20 mouse cellular contexts compared by ENCODE assay signal in the genomic region with DNA sequence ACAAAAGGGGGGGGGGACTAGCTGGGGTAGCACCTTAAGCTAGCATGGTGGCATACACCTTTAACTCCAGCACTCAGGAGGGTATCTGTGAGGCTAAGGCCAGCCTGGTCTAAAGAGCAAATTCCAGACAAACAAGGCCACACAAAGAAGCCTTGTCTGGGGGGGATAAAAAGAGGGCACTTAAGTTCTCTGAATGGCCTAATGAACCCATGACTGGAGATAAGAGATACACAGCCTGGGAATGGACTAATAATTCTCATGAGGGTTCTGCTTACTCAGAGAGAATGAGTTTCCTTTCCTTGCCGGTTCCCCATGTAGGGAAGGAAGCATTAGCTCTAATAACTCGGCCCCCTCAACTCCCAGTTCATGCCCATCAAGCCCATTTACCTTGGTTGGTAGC. TPM values are rescaled to one million over a fixed set of nuclear protein-coding genes. Genes with fewer than 3 reads are reported as not detected.
A peak's percentile ranks its signal among the peaks of the same experiment; 100 is the strongest.
DNase-seq lines count a peak whose midpoint lies in the region; ATAC-seq and TF ChIP-seq lines count a peak whose summit lies in the region.
"Had no signal": no experiment of that assay in that cellular context is flagged by ENCODE, and none has a peak within 500 bp of the region (broad histone marks: within the 10 kb centered on the region; RNA-seq: fewer than 3 reads in every experiment).

No protein-coding gene starts in this region.

- H3K27ac ChIP-seq in lung, embryonic 14.5 days (ENCODE audit: low read depth), result peak overlapping the region; percentile 1; the same call in 1 of the 2 replicates
- H3K27ac ChIP-seq in intestine, embryonic 15.5 days, result peak overlapping the region; percentile 71
- no peak overlapping the region for H3K27ac ChIP-seq in stomach, embryonic 15.5 days
- no peak overlapping the region for H3K27ac ChIP-seq in cerebellum, adult 2 months (ENCODE audit: insufficient read depth, low read length)
- no peak overlapping the region for H3K27ac ChIP-seq in heart, adult 2 months
- H3K27ac ChIP-seq: embryonic facial prominence, embryonic 12.5 days; heart, embryonic 15.5 days; hindbrain, embryonic 13.5 days had no signal

- WGBS in lung, embryonic 14.5 days, result 48% methylated on average over 2 of the region's 2 CpGs
- WGBS in lung, adult 2 months, result 67% methylated on average over 2 of the region's 2 CpGs
- WGBS in intestine, embryonic 15.5 days, result 32% methylated on average over 2 of the region's 2 CpGs
- 57% methylated on average over 2 of the region's 2 CpGs for WGBS in stomach, embryonic 15.5 days
- 80% methylated on average over 2 of the region's 2 CpGs for WGBS in cerebellum, adult 2 months
- 23% methylated on average over 2 of the region's 2 CpGs for WGBS in heart, adult 2 months

- no peaks in the 10 kb centered on the region for H3K9me3 ChIP-seq in lung, embryonic 14.5 days (ENCODE audit: low read depth, low read length)
- no peaks in the 10 kb centered on the region for H3K9me3 ChIP-seq in E14TG2a.4 (ENCODE audit: low read length)
- H3K9me3 ChIP-seq in intestine, embryonic 15.5 days, result no peaks in the 10 kb centered on the region
- no peaks in the 10 kb centered on the region for H3K9me3 ChIP-seq in stomach, embryonic 15.5 days
- H3K9me3 ChIP-seq: embryonic facial prominence, embryonic 12.5 days; G1E; heart, embryonic 15.5 days; hindbrain, embryonic 13.5 days had no signal

- intact Hi-C loops in heart, adult 2 months (cut with DNase I), result no loop called here

- TF ChIP-seq EP300 in heart, adult 2 months (IDR thresholded peaks at IDR 0.05; ENCODE audit: insufficient read depth, low read depth, low read length), result no peak

- peaks cover 100% of the 10 kb centered on the region for H3K36me3 ChIP-seq in lung, embryonic 14.5 days (ENCODE audit: insufficient read depth)
- H3K36me3 ChIP-seq in E14TG2a.4 (ENCODE audit: insufficient read depth, low read length), result peaks cover 79% of the 10 kb centered on the region
- peaks cover 67% of the 10 kb centered on the region for H3K36me3 ChIP-seq in intestine, embryonic 15.5 days
- peaks cover 68% of the 10 kb centered on the region for H3K36me3 ChIP-seq in stomach, embryonic 15.5 days
- no peaks in the 10 kb centered on the region for H3K36me3 ChIP-seq in heart, adult 2 months (ENCODE audit: control insufficient read depth, insufficient read depth, low read length)

- no peaks in the 10 kb centered on the region for H3K79me2 ChIP-seq in heart, adult 2 months (replicated peaks; ENCODE audit: control insufficient read depth, insufficient read depth, low read length)

- no peak for DNase-seq in lung, embryonic 14.5 days
- DNase-seq in lung, adult 2 months, result no peak
- no peak for DNase-seq in cerebellum, adult 2 months
- DNase-seq in heart, adult 2 months, result no peak
- DNase-seq: adrenal gland, adult 8-10 months; adrenal gland, postnatal 36 days; cerebellum, adult 9-10 months; cerebellum, postnatal 25 days; gastrocnemius, postnatal 10 days; heart, adult 18-20 months; heart, postnatal 14 days had no signal

- no peak overlapping the region for H3K4me3 ChIP-seq in lung, embryonic 14.5 days (ENCODE audit: low read depth, low read length)
- no peak overlapping the region for H3K4me3 ChIP-seq in lung, adult 2 months (replicated peaks; ENCODE audit: extremely low read depth, low read depth, low read length)
- 0 out of 2 replicates have a peak overlapping the region, but pooled peaks have one; percentile 13 for H3K4me3 ChIP-seq in E14TG2a.4 (replicated peaks; ENCODE audit: low read length)
- no peak overlapping the region for H3K4me3 ChIP-seq in intestine, embryonic 15.5 days (replicated peaks)
- H3K4me3 ChIP-seq in stomach, embryonic 15.5 days (replicated peaks), result no peak overlapping the region
- no peak overlapping the region for H3K4me3 ChIP-seq in cerebellum, adult 2 months (replicated peaks; ENCODE audit: insufficient read depth, low read depth, low read length)
- H3K4me3 ChIP-seq in heart, adult 2 months, result no peak overlapping the region
- H3K4me3 ChIP-seq: embryonic facial prominence, embryonic 12.5 days; heart, embryonic 15.5 days; hindbrain, embryonic 13.5 days had no signal

- H3K9ac ChIP-seq in lung, embryonic 14.5 days, result no peak overlapping the region
- H3K9ac ChIP-seq in intestine, embryonic 15.5 days, result no peak overlapping the region
- H3K9ac ChIP-seq in stomach, embryonic 15.5 days, result no peak overlapping the region
- H3K9ac ChIP-seq in heart, adult 2 months (ENCODE audit: low read depth, low read length), result no peak overlapping the region
- H3K9ac ChIP-seq: embryonic facial prominence, embryonic 12.5 days; heart, embryonic 15.5 days; hindbrain, embryonic 13.5 days had no signal

- no peak for TF ChIP-seq CTCF in lung, embryonic 14.5 days (IDR thresholded peaks at IDR 0.05; ENCODE audit: low read depth)
- TF ChIP-seq CTCF in lung, adult 2 months (IDR thresholded peaks at IDR 0.05; ENCODE audit: insufficient read depth, low read length), result no peak
- no peak for TF ChIP-seq CTCF in E14TG2a.4 (conservative IDR thresholded peaks at IDR 0.05; ENCODE audit: low read length)
- no peak for TF ChIP-seq CTCF in cerebellum, adult 2 months (IDR thresholded peaks at IDR 0.05; ENCODE audit: borderline replicate concordance, insufficient read depth, low read depth, low read length)
- TF ChIP-seq CTCF in heart, adult 2 months (IDR thresholded peaks at IDR 0.05), result no peak

- no peak for ATAC-seq in lung, embryonic 14.5 days (ENCODE audit: insufficient read depth)
- peak; percentile 83 for ATAC-seq in intestine, embryonic 15.5 days
- peak; percentile 32; the same call in 1 of the 2 replicates for ATAC-seq in stomach, embryonic 15.5 days (ENCODE audit: insufficient read depth, low FRiP score, low read depth)
- ATAC-seq: forebrain, embryonic 16.5 days had no signal

- no peak for TF ChIP-seq POLR2A in lung, adult 2 months (IDR thresholded peaks at IDR 0.05; ENCODE audit: borderline replicate concordance, extremely low read depth, low read depth, low read length)
- no peak for TF ChIP-seq POLR2A in cerebellum, adult 2 months (IDR thresholded peaks at IDR 0.05; ENCODE audit: borderline replicate concordance, insufficient read depth, low read length)
- no peak for TF ChIP-seq POLR2A in heart, adult 2 months (IDR thresholded peaks at IDR 0.05; ENCODE audit: insufficient read depth, low read depth, low read length)

- H3K27me3 ChIP-seq in lung, embryonic 14.5 days (ENCODE audit: insufficient read depth, low read length), result no peaks in the 10 kb centered on the region
- no peaks in the 10 kb centered on the region for H3K27me3 ChIP-seq in E14TG2a.4 (ENCODE audit: insufficient read depth, low read length)
- no peaks in the 10 kb centered on the region for H3K27me3 ChIP-seq in intestine, embryonic 15.5 days (replicated peaks)
- H3K27me3 ChIP-seq in stomach, embryonic 15.5 days (replicated peaks), result no peaks in the 10 kb centered on the region
- H3K27me3 ChIP-seq in cerebellum, adult 2 months (ENCODE audit: control insufficient read depth, insufficient read depth, low read length), result no peaks in the 10 kb centered on the region
- H3K27me3 ChIP-seq in heart, adult 2 months (ENCODE audit: control insufficient read depth, insufficient read depth, low read length), result no peaks in the 10 kb centered on the region
- H3K27me3 ChIP-seq: embryonic facial prominence, embryonic 12.5 days; heart, embryonic 15.5 days had no signal

- 0 out of 2 replicates have a peak, but pooled peaks cover 1% of the 10 kb centered on the region for H3K4me1 ChIP-seq in lung, embryonic 14.5 days (ENCODE audit: insufficient read depth)
- no peaks in the 10 kb centered on the region; the same call in 1 of the 2 replicates for H3K4me1 ChIP-seq in lung, adult 2 months (ENCODE audit: control insufficient read depth, insufficient read depth, low read length)
- H3K4me1 ChIP-seq in E14TG2a.4 (replicated peaks; ENCODE audit: low read depth, low read length), result peaks cover 80% of the 10 kb centered on the region
- H3K4me1 ChIP-seq in intestine, embryonic 15.5 days (replicated peaks), result peaks cover 14% of the 10 kb centered on the region
- H3K4me1 ChIP-seq in stomach, embryonic 15.5 days, result 0 out of 2 replicates have a peak, but pooled peaks cover 6% of the 10 kb centered on the region
- H3K4me1 ChIP-seq in cerebellum, adult 2 months (ENCODE audit: control insufficient read depth, insufficient read depth, low read length), result peaks cover under 1% of the 10 kb centered on the region; the same call in 1 of the 2 replicates
- H3K4me1 ChIP-seq in heart, adult 2 months (ENCODE audit: control insufficient read depth, insufficient read depth, low read length), result no peaks in the 10 kb centered on the region

- H3K4me2 ChIP-seq in lung, embryonic 14.5 days, result no peak overlapping the region
- no peak overlapping the region for H3K4me2 ChIP-seq in intestine, embryonic 15.5 days (replicated peaks)
- no peak overlapping the region for H3K4me2 ChIP-seq in stomach, embryonic 15.5 days
- H3K4me2 ChIP-seq: embryonic facial prominence, embryonic 12.5 days; heart, embryonic 11.5 days; heart, embryonic 15.5 days; hindbrain, embryonic 13.5 days had no signal

RNA-seq across cellular contexts. Expression of gene Tmem208, which starts 6.4 kb away (rescaled TPM):
- polyA plus RNA-seq in lung, embryonic 14.5 days (2014; fragmentation: Nextera tagmentation; extraction: Ambion mirVana), result 108 and 115 TPM in 2 replicates
- 86.2 and 104 TPM in 2 replicates for polyA plus RNA-seq in lung, adult 2 months (2012; rRNA removed)
- 128 and 151 TPM in 2 replicates for polyA plus RNA-seq in intestine, embryonic 15.5 days (2015; fragmentation: Nextera tagmentation; extraction: Ambion mirVana)
- polyA plus RNA-seq in stomach, embryonic 15.5 days (2015; fragmentation: Nextera tagmentation; extraction: Ambion mirVana), result 131 and 132 TPM in 2 replicates
- 106 and 110 TPM in 2 replicates for polyA plus RNA-seq in cerebellum, adult 2 months (2012; rRNA removed)
- 10 to 100 TPM; 24.1 to 26.6 TPM for total RNA-seq in heart, adult 2 months (2021)
- polyA plus RNA-seq in heart, adult 2 months (2012; rRNA removed), result 43.6 and 51.9 TPM in 2 replicates

RNA-seq across cellular contexts. Expression of gene Lrrc29, which starts 6.4 kb away (rescaled TPM):
- 2.7 and 3.1 TPM in 2 replicates for polyA plus RNA-seq in lung, embryonic 14.5 days (2014; fragmentation: Nextera tagmentation; extraction: Ambion mirVana)
- 7.6 and 13.2 TPM in 2 replicates for polyA plus RNA-seq in lung, adult 2 months (2012; rRNA removed)
- 1.3 and 2.3 TPM in 2 replicates for polyA plus RNA-seq in intestine, embryonic 15.5 days (2015; fragmentation: Nextera tagmentation; extraction: Ambion mirVana)
- 2.3 and 2.5 TPM in 2 replicates for polyA plus RNA-seq in stomach, embryonic 15.5 days (2015; fragmentation: Nextera tagmentation; extraction: Ambion mirVana)
- 5.0 and 6.3 TPM in 2 replicates for polyA plus RNA-seq in cerebellum, adult 2 months (2012; rRNA removed)
- 1 to 10 TPM in 1 of 2 experiments, under 1 TPM in 1; 0.93 to 1.1 TPM for total RNA-seq in heart, adult 2 months (2021)
- polyA plus RNA-seq in heart, adult 2 months (2012; rRNA removed), result 1.6 and 2.2 TPM in 2 replicates

RNA-seq across cellular contexts. Expression of gene Fhod1, which starts 15.2 kb away (rescaled TPM):
- 15.8 and 18.8 TPM in 2 replicates for polyA plus RNA-seq in lung, embryonic 14.5 days (2014; fragmentation: Nextera tagmentation; extraction: Ambion mirVana)
- 89.2 and 114 TPM in 2 replicates for polyA plus RNA-seq in lung, adult 2 months (2012; rRNA removed)
- 1.3 and 1.9 TPM in 2 replicates for polyA plus RNA-seq in intestine, embryonic 15.5 days (2015; fragmentation: Nextera tagmentation; extraction: Ambion mirVana)
- 2.5 and 3.0 TPM in 2 replicates for polyA plus RNA-seq in stomach, embryonic 15.5 days (2015; fragmentation: Nextera tagmentation; extraction: Ambion mirVana)
- polyA plus RNA-seq in cerebellum, adult 2 months (2012; rRNA removed), result 4.0 and 4.2 TPM in 2 replicates
- 1 to 10 TPM; 4.4 to 6.9 TPM for total RNA-seq in heart, adult 2 months (2021)
- polyA plus RNA-seq in heart, adult 2 months (2012; rRNA removed), result 14.2 and 17.3 TPM in 2 replicates

RNA-seq across cellular contexts. Expression of gene Slc9a5, which starts 16.1 kb away (rescaled TPM):
- 9.9 and 10.9 TPM in 2 replicates for polyA plus RNA-seq in lung, embryonic 14.5 days (2014; fragmentation: Nextera tagmentation; extraction: Ambion mirVana)
- 7.4 and 8.1 TPM in 2 replicates for polyA plus RNA-seq in lung, adult 2 months (2012; rRNA removed)
- polyA plus RNA-seq in intestine, embryonic 15.5 days (2015; fragmentation: Nextera tagmentation; extraction: Ambion mirVana), result 1.4 and 1.7 TPM in 2 replicates
- 1.9 and 2.0 TPM in 2 replicates for polyA plus RNA-seq in stomach, embryonic 15.5 days (2015; fragmentation: Nextera tagmentation; extraction: Ambion mirVana)
- polyA plus RNA-seq in cerebellum, adult 2 months (2012; rRNA removed), result 51.7 and 62.0 TPM in 2 replicates
- under 1 TPM; 0.36 to 0.37 TPM for total RNA-seq in heart, adult 2 months (2021)
- 1.7 and 2.1 TPM in 2 replicates for polyA plus RNA-seq in heart, adult 2 months (2012; rRNA removed)

RNA-seq across cellular contexts. Expression of gene Elmo3, which starts 27.1 kb away (rescaled TPM):
- polyA plus RNA-seq in lung, embryonic 14.5 days (2014; fragmentation: Nextera tagmentation; extraction: Ambion mirVana), result 5.2 and 8.0 TPM in 2 replicates
- polyA plus RNA-seq in lung, adult 2 months (2012; rRNA removed), result 39.2 and 50.3 TPM in 2 replicates
- 18.3 and 21.2 TPM in 2 replicates for polyA plus RNA-seq in intestine, embryonic 15.5 days (2015; fragmentation: Nextera tagmentation; extraction: Ambion mirVana)
- 15.9 and 17.1 TPM in 2 replicates for polyA plus RNA-seq in stomach, embryonic 15.5 days (2015; fragmentation: Nextera tagmentation; extraction: Ambion mirVana)
- 12.4 and 15.2 TPM in 2 replicates for polyA plus RNA-seq in cerebellum, adult 2 months (2012; rRNA removed)
- total RNA-seq in heart, adult 2 months (2021), result under 1 TPM; 0.70 to 0.73 TPM
- polyA plus RNA-seq in heart, adult 2 months (2012; rRNA removed), result 2.8 and 3.5 TPM in 2 replicates

Comparison
In these comparisons a context has a peak if more than half of its experiments do, and no peak if none do; other contexts are left out.
1. H3K27ac ChIP-seq: peak in lung, embryonic 14.5 days (single experiment) and intestine, embryonic 15.5 days (single experiment); none in stomach, embryonic 15.5 days (single experiment), cerebellum, adult 2 months (single experiment) and heart, adult 2 months (single experiment).